Mouse (Mus musculus) testis, adult 2 months (tissue): ENCODE data around the gene Clptm1. TPM values are rescaled to one million over a fixed set of nuclear protein-coding genes. Genes with fewer than 3 reads are reported as not detected.

ENCODE experiments used
- H3K27ac ChIP-seq: fragments of 200-500 bp; 2 replicates; pipeline ENCODE4 v1.5.1; 2012; ENCODE audit warnings: low read depth, low read length; ENCODE audit not compliant: control insufficient read depth, insufficient read depth
- H3K27me3 ChIP-seq: fragments of 200-500 bp; 2 replicates; pipeline ENCODE4 v1.6.1; 2012; ENCODE audit warnings: mild to moderate bottlenecking, low read length, moderate library complexity; ENCODE audit not compliant: control insufficient read depth, insufficient read depth
- H3K36me3 ChIP-seq: fragments of 200-500 bp; 2 replicates; pipeline ENCODE4 v1.6.1; 2012; ENCODE audit warnings: mild to moderate bottlenecking, low read length; ENCODE audit not compliant: control insufficient read depth, insufficient read depth
- H3K4me1 ChIP-seq: fragments of 200-500 bp; 2 replicates; pipeline ENCODE4 v1.6.1; 2012; ENCODE audit warnings: low read length; ENCODE audit not compliant: control insufficient read depth, insufficient read depth
- H3K4me3 ChIP-seq: fragments of 200-500 bp; 2 replicates; pipeline ENCODE4 v1.5.1; 2012; ENCODE audit warnings: low read depth, mild to moderate bottlenecking, low read length, moderate library complexity, mixed read lengths; ENCODE audit not compliant: control insufficient read depth
- CTCF ChIP-seq: fragments of 200-500 bp; IDR thresholded peaks from 2 replicates; pipeline ENCODE4 v1.5.1; 2012; ENCODE audit warnings: low read depth, mild to moderate bottlenecking, inconsistent platforms, low read length, moderate library complexity; ENCODE audit not compliant: control insufficient read depth, insufficient read depth, insufficient replicate concordance
- POLR2A ChIP-seq: fragments of 200-500 bp; IDR thresholded peaks from 2 replicates; pipeline ENCODE4 v1.6.1; 2012; ENCODE audit warnings: low read depth, mild to moderate bottlenecking, inconsistent platforms, low read length, moderate library complexity; ENCODE audit not compliant: control insufficient read depth
- polyA plus RNA-seq: library from polyadenylated mRNA; depleted of rRNA; stranded (reverse); fragments of >200 nt; gene quantifications from 2 replicates; pipeline ENCODE4 v1.2.3, GENCODE M21; 2012

Clptm1 gene
- polyA plus RNA-seq, 1 experiment: 85.6 TPM

DNA sequence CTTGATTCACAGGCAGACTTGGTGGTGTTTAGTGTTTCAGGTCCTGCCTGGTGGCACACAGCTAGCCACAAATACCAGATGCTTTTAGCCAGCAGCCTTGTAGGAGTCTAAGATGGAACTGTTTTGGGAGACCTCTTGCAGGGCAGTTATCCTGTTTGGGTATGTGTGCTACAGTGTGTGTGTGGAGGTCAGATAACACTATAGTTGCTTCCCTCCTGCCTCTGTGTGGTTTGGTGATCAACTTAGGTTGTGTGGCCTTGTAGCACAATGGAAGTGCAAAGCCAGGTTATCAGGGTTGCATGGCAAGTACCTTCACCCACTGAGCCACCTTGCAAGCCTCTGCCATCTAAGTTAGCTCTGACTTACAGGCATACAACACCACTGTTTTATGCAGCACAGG is 32.1 kb downstream of the Clptm1 start:
- H3K4me1 ChIP-seq: peaks cover 12% of the 10 kb centered on the region
- H3K27me3 ChIP-seq: no peaks in the 10 kb centered on the region
- H3K36me3 ChIP-seq: no peaks in the 10 kb centered on the region; the same call in none of the 2 replicates
- no peak overlapping the region for H3K4me3 ChIP-seq
- TF ChIP-seq POLR2A (no peak), CTCF (no peak)
- H3K27ac ChIP-seq: no peak overlapping the region

DNA sequence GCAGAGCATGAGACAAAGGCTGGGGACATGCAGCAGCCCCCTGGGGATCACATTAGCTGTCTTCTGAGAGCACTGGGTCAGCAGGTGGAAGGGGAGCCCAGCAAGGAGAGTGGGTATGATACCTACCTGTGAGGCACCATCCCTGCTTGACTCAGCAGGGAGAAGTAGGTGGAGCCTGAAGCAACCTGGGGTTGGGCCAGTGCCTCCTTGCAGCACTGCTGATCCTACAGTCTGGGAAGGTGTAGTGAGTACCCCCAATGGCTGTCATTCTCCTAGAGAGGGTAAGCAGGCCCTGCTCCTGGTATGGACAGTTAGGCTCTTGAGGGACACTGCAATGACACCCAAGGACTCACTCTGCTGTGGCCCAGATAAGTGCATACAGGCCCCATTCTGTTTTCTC is 32.6 kb downstream of the Clptm1 start:
- no peaks in the 10 kb centered on the region; the same call in none of the 2 replicates for H3K36me3 ChIP-seq
- no peak overlapping the region for H3K27ac ChIP-seq
- H3K4me1 ChIP-seq: peaks cover 14% of the 10 kb centered on the region
- H3K4me3 ChIP-seq: no peak overlapping the region
- H3K27me3 ChIP-seq: no peaks in the 10 kb centered on the region
- TF ChIP-seq POLR2A (no peak), CTCF (no peak)

DNA sequence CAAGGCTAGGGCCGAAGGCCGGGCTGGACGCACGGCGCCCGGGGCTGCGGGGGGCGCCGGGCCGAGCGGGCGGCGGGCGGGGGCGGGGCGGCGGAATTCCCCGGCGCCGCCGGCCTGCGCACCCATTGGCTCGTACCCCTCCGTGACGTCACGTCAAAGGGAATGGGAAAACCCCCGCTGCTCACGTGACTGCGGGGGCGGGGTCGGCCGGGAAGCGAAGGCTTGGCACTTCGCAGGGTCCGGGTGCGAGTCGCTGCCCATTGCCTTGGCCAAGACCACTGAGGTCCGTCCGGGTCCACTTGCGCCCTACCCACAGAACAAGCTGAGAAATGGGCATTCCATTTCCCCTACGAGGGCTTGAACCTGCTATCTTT is 35.5 kb downstream of the Clptm1 start, which contains the start of gene Relb:
Gene Relb, minus strand, starts transcription at position 78 of the 374 bp plus-strand sequence.
- no peak for TF ChIP-seq POLR2A
- no peak for TF ChIP-seq CTCF
- no peaks in the 10 kb centered on the region for H3K36me3 ChIP-seq
- H3K4me3 ChIP-seq: peak within 1 kb of the TSS; percentile 82
- peaks cover 14% of the 10 kb centered on the region for H3K4me1 ChIP-seq
- H3K27ac ChIP-seq: peak within 1 kb of the TSS; percentile 65
- no peaks in the 10 kb centered on the region for H3K27me3 ChIP-seq

DNA sequence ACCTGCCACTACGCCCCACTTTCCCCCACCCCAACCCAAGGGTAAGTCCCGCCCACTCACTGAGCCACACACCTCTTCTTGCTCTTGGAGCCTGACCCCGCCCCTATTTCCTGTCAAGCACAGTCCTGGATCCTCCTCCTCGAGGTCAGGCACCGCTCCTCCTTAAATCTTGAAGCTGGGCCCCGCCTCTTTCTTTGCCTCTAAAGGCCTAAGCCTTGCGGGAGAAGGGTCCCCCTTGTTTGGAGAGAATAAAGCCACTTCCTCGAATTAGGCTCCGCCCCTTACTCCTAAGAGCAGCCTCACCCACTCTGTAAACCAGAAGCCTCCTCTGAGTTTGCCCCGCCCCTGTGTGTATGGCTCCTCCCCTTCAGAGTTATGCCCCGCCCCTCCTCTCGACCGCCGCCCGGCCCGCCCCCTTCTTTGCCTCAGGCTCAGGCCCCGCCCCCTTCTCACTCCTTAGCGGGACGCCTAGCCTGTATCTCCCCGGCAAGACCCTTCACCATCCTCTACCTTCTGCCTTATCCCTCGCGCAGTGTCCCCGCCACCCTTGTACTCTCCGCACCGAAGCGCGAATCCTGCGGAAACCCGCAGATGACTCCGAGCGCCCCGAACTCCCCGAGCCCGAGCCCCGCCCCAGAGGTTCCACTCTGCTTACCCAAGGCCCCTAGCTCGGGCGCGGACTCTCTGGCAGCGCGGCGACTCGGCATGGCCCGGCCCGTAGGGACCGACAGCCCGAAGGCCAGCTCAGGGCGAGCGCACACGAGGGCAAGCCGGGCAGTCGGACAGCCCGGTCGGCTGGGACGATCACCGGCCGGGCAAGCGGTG is 36.1 kb downstream of the Clptm1 start:
- TF ChIP-seq POLR2A (peak; percentile 66), CTCF (no peak)
- H3K27ac ChIP-seq: peak overlapping the region; percentile 65
- peak overlapping the region; percentile 82 for H3K4me3 ChIP-seq
- no peaks in the 10 kb centered on the region for H3K36me3 ChIP-seq
- H3K27me3 ChIP-seq: no peaks in the 10 kb centered on the region
- H3K4me1 ChIP-seq: peaks cover 14% of the 10 kb centered on the region

DNA sequence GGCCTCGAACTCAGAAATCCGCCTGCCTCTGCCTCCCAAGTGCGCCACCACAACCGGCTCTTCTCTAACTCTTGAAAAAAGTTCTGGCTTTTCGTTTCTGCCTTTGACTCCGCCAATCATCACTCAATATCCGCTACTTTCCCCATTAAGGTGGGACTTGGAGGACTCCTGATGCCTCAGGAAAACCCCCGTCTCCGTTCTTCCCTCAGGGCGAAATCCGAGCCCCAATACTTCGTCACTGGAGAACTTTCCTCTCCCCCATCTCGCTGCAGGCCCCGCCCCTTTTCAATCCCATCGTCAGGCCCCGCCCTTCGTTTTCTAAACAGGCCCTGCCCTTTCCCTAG is 36.7 kb downstream of the Clptm1 start:
- TF ChIP-seq POLR2A (no peak), CTCF (no peak)
- H3K4me3 ChIP-seq: peak overlapping the region; percentile 76
- no peaks in the 10 kb centered on the region for H3K36me3 ChIP-seq
- peaks cover 14% of the 10 kb centered on the region for H3K4me1 ChIP-seq
- no peaks in the 10 kb centered on the region for H3K27me3 ChIP-seq
- peak overlapping the region; percentile 34; the same call in 1 of the 2 replicates for H3K27ac ChIP-seq

DNA sequence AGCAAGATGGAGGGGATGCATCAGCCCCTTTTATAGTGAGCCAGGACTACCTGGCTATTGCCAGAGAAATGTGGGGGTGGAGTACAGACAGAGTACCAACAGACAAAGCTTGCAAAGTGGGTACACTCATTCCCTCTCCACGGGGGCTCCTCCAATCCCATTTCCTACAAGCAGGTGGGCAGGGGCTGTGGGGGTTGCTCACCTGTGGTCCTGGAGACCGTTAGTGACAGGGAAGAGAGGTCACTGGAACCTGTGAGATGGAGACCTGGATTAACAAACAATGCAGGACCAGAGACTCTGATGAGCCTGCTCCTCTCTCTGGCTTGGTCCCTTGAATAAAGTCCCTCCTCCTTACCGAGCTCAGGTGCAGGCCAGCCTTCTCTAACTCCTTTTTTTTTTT is 37.1 kb downstream of the Clptm1 start:
- Histone ChIP-seq H3K27me3 (no peaks in the 10 kb centered on the region), H3K4me1 (peaks cover 14% of the 10 kb centered on the region), H3K36me3 (no peaks in the 10 kb centered on the region), H3K4me3 (peak overlapping the region; percentile 76), H3K27ac (peak overlapping the region; percentile 5; the same call in 1 of the 2 replicates)
- no peak for TF ChIP-seq CTCF
- no peak for TF ChIP-seq POLR2A

DNA sequence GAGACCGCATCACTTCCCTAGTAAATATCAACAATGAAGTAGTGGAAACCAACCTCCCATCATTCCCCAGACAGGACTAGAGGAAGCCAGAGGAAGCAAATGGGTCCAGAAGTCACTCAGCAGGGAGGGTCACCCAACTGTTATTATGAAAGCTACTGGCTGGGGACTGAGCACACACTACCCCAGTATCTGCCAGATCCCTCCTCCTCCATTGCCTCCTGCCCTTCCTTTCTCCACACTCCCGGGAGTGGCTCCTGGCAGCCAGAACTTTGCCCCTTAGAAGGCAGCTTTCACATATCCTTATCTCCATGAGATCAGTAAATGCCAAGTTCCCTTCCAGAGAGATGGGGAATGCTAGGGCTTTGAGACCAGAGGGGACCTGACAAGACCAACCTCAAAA is 41.4 kb downstream of the Clptm1 start:
- no peak overlapping the region for H3K27ac ChIP-seq
- no peaks in the 10 kb centered on the region for H3K27me3 ChIP-seq
- H3K36me3 ChIP-seq: no peaks in the 10 kb centered on the region
- TF ChIP-seq CTCF: no peak
- TF ChIP-seq POLR2A: no peak
- no peak overlapping the region for H3K4me3 ChIP-seq
- H3K4me1 ChIP-seq: peaks cover 12% of the 10 kb centered on the region

DNA sequence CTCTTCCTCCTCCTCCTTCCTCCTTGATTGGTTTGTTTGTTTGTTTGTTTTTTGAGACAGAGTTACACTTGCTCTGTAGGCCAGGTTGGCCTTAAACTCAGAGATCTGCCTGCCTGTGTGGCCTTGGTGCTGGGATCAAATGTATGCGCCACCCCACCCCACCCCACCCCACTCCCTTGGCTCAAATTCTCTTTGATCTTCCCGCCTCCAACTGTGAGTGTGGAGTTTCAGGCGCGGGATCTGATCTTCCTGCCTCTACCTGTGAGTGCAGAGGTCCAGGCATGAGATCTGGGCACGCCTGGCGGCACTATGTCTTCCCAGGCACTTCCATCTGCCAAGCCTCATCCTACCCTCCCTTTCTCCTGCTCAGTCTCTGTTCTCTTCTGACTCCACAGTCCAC is 42.6 kb downstream of the Clptm1 start:
- H3K4me3 ChIP-seq: no peak overlapping the region
- no peaks in the 10 kb centered on the region for H3K27me3 ChIP-seq
- peaks cover 4% of the 10 kb centered on the region for H3K4me1 ChIP-seq
- TF ChIP-seq POLR2A (no peak), CTCF (no peak)
- no peaks in the 10 kb centered on the region for H3K36me3 ChIP-seq
- no peak overlapping the region for H3K27ac ChIP-seq
